Mouse (Mus musculus) mouse trophoblast stem cell (cell line): ENCODE results near the gene Ttc21a.

Experiments
- in situ Hi-C, 2 experiments: fragments of 300-500 bp; cut with MseI, MboI; formaldehyde crosslinking; loops; 2 replicates in 1 of 2; 3 replicates in 1 of 2; pipeline ENCODE4 v1.15.1; 2025

The Ttc21a gene

DNA sequence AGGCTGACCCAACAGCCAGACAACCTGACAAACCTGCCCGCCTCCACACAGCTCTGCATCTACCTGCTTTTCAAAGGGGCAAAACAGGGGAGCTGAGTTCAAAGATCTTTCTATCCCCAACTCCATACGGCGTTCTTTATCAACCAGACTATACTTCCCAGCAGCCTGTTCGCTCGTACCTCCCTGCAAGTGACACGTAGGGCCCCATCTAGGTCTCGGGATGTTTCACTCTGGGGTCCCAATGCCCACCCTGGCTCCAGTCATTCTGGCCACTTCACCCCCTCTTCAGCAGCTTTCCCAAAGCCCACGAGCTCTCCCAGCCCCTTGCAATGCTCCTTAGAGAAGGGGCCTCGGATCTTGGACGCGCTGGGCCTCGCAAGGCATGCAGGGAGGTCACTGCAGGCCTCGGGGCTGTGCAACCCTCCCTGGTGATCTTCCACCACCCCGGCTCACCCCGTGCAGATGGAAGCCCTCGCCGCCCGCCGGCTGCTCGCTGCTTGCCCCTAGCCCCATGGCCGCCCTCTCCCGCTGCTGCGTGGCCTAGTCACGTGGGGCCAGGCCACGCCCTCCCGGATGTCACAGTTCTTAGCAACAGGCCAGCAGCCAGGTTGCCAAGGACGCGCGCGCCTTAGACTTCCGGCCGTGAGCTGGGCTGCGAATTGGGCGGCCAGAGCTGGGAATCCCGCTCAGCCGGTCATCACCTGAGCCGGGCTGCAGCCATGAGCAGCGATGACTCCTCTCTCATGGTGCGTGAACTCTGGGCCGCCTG, at the start of gene Ttc21a, which contains the start of gene Gorasp1:
Gene Ttc21a, plus strand, starts transcription at position 602 of the 769 bp plus-strand sequence.
Gene Gorasp1, minus strand, starts transcription at position 561 of the 769 bp plus-strand sequence.
- in situ Hi-C loops: no loop called here

DNA sequence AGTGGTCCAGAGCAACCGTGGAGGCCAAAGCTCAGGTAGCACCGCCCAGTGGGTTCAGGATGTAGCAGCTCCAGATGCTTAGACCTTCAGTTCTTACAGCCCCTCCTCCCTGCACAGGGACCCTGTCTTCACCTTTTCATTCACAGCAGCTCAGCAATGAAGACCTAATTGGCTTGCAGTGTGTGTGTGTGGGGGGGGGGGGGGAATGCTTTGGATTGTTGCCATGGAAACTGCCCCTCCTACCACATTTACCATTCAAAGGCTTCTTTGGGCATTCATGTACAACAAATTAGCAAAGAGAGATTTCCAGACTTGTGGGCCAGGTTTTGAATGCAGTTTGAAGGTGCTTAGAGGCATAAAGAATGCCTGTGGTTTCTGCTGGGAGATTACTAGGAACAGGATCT, 48.6 kb upstream of the Ttc21a start:
- in situ Hi-C loops: loop anchor here in 1 of 2 experiments (10.0 kb wide), 1 partner anchor 94 kb away; no protein-coding TSS in a partner anchor

GRCm38 (mm10) chr9:119889446-119889845, 48.0 kb upstream of the Ttc21a start:
- in situ Hi-C loops: loop anchor here in 1 of 2 experiments (10.0 kb wide), 1 partner anchor 95 kb away; no protein-coding TSS in a partner anchor

DNA sequence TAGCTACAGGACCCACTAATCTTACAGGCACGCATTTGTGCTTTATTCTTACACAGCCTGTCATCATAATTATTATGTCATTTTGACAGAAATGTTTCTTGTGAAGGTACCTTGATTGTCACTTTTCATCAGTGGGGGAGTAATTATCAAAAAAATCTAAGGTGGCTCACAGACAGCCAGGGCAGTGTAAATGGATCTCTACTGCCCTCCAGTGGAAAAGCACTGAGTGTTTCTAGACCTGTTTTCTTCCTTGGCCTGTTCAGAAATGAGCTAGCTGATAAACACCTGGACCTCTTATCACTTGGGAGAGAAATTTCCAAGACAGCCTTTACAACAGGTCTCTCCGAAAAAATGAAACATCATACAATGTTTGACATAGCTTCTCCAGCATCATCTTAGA, 46.7 kb upstream of the Ttc21a start:
- in situ Hi-C loops: no loop called here

GRCm38 (mm10) chr9:119893881-119894280, 43.5 kb upstream of the Ttc21a start:
- in situ Hi-C loops: no loop called here

- in situ Hi-C loops: no loop called here
These were observed 42.9 kb upstream of the Ttc21a start, which contains the start of gene Wdr48 for GRCm38 (mm10) chr9:119894339-119895009. Wdr48 (plus strand) TSS chr9:119894878.

- in situ Hi-C loops: no loop called here
These were observed 42.2 kb upstream of the Ttc21a start for GRCm38 (mm10) chr9:119895040-119895721.

GRCm38 (mm10) chr9:119899446-119899845, 38.0 kb upstream of the Ttc21a start:
- in situ Hi-C loops: no loop called here

DNA sequence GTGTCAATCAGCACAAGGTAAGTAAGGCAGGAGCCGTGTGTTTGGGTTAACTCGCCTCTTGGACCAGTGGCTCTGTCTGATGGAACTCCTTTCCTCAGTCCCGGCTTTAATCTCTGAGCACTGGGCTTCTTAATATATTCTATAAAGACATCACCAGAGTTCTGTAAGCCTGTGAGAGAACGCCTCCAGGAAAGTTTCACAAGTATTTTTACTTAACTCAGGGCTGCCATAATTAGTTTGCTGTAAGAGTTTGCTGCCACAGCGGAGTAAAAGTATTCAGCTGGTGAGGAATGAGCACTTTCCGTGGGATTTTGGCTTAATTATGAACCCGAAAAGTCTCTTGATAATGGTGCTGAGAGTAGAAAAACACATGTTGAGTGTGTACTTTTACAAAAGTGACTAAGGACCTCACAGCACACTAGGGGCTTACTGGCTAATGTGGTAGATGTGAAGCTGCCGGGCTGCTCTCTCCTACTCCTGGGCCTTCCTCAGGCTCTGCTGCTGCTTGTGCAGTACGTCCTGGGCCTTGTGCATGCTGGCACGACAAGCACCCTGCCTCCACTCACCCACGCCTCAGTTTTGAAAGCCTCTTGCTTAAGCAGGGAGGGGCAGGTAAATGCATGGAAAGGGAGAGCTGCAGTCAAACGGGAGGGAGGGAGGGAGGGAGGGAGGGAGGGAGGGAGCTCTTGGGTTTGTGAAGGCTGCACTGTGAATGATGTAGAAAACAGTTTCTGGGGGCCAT, 34.8 kb upstream of the Ttc21a start:
- in situ Hi-C loops: no loop called here

GRCm38 (mm10) chr9:119908708-119909107, 28.7 kb upstream of the Ttc21a start:
- in situ Hi-C loops: no loop called here

DNA sequence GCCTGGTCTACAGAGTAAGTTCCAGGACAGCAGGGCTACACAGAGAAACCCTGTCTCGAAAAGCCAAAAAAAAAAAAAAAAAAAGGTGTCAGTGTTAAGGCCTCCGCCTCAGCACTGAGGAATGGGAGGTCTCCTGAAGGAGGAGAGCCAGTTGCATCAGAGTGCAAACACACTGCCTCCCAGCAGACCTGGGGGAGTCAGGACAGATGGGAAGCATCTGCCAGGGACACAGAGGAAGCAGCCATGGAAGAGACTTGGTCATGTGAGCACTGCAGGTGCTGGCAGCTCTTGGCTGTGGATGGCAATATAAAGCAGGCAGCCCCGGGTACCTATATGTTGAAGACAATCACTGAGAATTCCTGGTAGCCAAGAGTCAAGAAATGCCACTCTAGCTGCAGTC, 27.5 kb upstream of the Ttc21a start:
- in situ Hi-C loops: no loop called here

GRCm38 (mm10) chr9:119913087-119913838, 24.1 kb upstream of the Ttc21a start:
- in situ Hi-C loops: no loop called here

DNA sequence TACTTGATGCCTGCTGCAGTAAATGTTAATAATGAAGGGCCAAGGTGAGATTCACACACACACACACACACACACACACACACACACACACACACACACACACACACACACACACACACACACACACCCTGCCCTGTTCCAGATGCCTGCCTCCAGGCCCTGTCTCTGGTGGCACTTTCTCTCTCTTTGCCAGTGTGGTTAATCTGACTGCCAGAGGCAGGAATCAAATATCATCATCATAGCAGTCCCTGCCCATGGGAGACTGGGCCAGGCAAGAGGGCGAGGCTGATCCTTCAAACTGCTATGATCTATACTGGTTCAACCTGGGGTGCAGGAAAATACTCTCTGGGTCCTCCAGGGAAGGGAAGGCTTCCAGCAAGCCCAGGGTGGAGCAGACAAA, 17.5 kb upstream of the Ttc21a start:
- in situ Hi-C loops: no loop called here

GRCm38 (mm10) chr9:119923462-119923861, 13.9 kb upstream of the Ttc21a start:
- in situ Hi-C loops: no loop called here

- in situ Hi-C loops: no loop called here
These were observed 12.2 kb upstream of the Ttc21a start for GRCm38 (mm10) chr9:119925120-119925657.

GRCm38 (mm10) chr9:119925729-119926128, 11.7 kb upstream of the Ttc21a start:
- in situ Hi-C loops: no loop called here

DNA sequence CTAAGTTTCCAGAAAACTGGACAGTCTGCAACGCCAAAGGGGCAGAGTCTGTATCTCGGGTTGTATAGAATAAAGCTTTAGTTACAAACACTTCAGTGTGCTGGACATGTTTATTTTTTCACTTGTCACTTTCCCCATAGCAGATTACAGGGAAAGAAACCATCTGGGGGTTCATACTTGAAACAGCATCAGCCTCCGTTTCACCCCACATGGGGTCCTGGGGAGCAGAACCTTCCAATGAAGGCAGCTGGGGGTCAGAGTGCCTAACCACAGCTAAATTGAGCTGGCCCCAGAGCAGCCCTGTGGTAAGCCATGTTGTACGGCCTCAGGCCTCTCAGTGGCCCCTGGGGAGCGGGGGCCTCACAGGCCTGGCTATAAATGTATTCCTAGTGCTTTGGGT, 10.9 kb upstream of the Ttc21a start:
- in situ Hi-C loops: no loop called here

DNA sequence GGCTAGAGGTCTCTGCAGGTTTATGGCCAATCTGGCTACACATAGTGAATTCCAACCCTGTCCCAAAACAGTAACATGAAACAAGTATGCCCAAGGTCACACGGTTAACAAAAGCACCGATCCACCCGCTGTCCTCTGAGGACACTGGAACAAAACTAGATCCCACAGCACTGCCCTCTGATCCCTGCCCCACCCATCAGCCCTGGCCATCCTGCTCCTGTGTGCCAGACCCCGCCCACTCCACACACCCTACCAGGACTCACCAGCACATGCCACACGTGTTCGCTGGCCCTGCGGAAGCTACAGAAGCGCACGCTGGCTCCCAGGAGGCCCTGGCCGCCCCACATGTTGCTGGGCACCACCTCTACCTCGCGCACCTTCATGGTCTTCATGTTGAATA, 5.0 kb upstream of the Ttc21a start:
- in situ Hi-C loops: no loop called here

GRCm38 (mm10) chr9:119933675-119934074, 3.7 kb upstream of the Ttc21a start:
- in situ Hi-C loops: no loop called here

- in situ Hi-C loops: no loop called here
These were observed 1.1 kb downstream of the Ttc21a start for GRCm38 (mm10) chr9:119938496-119938895.
